Mouse (Mus musculus) myocyte (in vitro differentiated cells): Measurements from ENCODE around the gene Acvrl1.

ENCODE experiments used
- CEBPB ChIP-seq: IDR thresholded peaks from 2 replicates; pipeline ENCODE4 v1.6.1; 2011; ENCODE audit warnings: mild to moderate bottlenecking, moderate library complexity; ENCODE audit not compliant: poor library complexity, insufficient read depth, severe bottlenecking
- E2F4 ChIP-seq: IDR thresholded peaks from one replicate; pipeline ENCODE4 v1.6.1; 2011; ENCODE audit warnings: mild to moderate bottlenecking, control low read depth, moderate library complexity; ENCODE audit not compliant: insufficient read depth
- POLR2A ChIP-seq: IDR thresholded peaks from one replicate; pipeline ENCODE4 v1.6.1; 2011; ENCODE audit warnings: low read depth, mild to moderate bottlenecking, control low read depth, moderate library complexity; ENCODE audit not compliant: insufficient read length

DNA sequence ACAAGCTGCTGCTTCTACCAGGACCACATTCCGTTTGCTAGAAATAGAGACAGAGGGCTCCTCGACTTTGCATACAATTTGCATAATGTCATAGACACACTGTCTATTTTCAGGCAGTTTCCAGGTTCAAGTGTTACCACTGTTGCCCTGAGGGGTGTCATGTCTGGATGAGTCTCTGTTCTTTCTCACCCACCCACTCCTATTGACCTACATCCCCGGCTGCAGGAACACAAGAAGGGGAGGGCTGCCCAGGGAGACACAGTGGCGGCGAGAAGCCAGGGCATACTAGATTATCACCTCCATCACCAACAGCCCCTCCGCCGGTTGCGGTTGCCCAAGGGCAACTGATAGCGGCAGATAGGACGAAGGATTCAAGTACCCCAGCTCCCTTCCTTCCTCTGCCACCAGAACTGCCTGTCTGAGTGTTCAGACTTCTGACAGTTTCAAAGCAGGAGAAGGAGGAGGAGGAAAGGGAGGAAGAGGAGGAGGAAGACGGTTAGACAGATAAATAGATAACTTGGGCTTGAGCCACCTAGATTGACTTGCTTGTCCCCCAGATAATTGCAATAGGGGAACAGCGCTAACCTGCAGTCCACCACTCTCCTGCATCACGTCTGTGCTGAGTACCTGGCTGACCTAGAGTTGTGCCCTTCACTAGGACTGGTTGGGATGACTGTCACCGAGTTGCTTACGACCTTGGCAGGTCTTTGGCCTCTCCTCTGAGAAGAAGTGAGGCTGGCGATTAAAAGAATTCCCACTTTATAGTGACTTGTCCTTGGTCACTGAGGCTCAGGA is 19.0 kb downstream of the Acvrl1 start:
- TF ChIP-seq E2F4: no peak
- no peak for TF ChIP-seq CEBPB
- TF ChIP-seq POLR2A: no peak
